Comparison of ENCODE assay signal across 8 mouse cellular contexts in the genomic region with DNA sequence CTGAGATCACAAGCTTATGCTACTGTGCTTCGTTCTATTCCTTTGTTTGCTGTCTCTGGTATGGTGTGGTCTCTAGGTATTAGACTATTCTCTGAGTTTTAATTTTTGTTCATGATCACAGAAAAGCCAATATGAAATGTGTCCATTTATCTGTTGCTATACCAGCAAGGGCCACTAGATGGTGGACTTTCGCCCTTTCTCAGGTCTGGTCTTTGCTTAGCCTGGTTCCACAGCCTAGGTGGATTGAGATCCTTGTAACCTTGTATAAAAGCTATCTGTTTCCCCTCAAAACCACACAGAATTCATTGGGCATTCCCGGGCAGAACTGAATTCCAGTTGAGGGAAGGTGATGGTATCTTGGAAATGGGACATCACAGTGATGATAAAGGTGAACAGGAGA. TPM values are rescaled to one million over a fixed set of nuclear protein-coding genes. Genes with fewer than 3 reads are reported as not detected.
A peak's percentile ranks its signal among the peaks of the same experiment; 100 is the strongest.
DNase-seq lines count a peak whose midpoint lies in the region; ATAC-seq and TF ChIP-seq lines count a peak whose summit lies in the region.

No protein-coding gene starts in this region.

- peak; percentile 83 for ATAC-seq in cerebellum, adult (ENCODE audit: insufficient number of reproducible peaks, low FRiP score, low TSS enrichment)
- ATAC-seq in forebrain, embryonic 15.5 days (replicated peaks): peak; percentile 69
- peak; percentile 60 for ATAC-seq in intestine, embryonic 16.5 days
- no peak for ATAC-seq in stomach, postnatal 0 days (ENCODE audit: low FRiP score, low TSS enrichment)

- no peak for DNase-seq in testis, postnatal 14 days (ENCODE audit: low spot score)
- DNase-seq in left cerebral cortex, postnatal 4 days: peak; percentile 55
- peak; percentile 92 for DNase-seq in naive thymus-derived CD4-positive, alpha-beta T cell, adult 2 months (ENCODE audit: low read depth)
- peak; percentile 61 for DNase-seq in stomach, postnatal 0 days (ENCODE audit: low spot score)

- intact Hi-C loops in left cerebral cortex, postnatal 4 days (cut with DNase I): loop anchor here (5.0 kb wide), 2 partner anchors 212 to 287 kb away; no protein-coding TSS in a partner anchor

- WGBS in forebrain, embryonic 15.5 days: 8% methylated on average over 3 of the region's 3 CpGs
- 9% methylated on average over 3 of the region's 3 CpGs for WGBS in intestine, embryonic 16.5 days
- WGBS in stomach, postnatal 0 days: 7% methylated on average over 3 of the region's 3 CpGs

- no peaks in the 10 kb centered on the region for H3K36me3 ChIP-seq in testis, adult 2 months (ENCODE audit: control insufficient read depth, insufficient read depth, low read length)
- H3K36me3 ChIP-seq in forebrain, embryonic 15.5 days: no peaks in the 10 kb centered on the region
- no peaks in the 10 kb centered on the region for H3K36me3 ChIP-seq in intestine, embryonic 16.5 days (ENCODE audit: control insufficient read depth, insufficient read depth, low read length)
- H3K36me3 ChIP-seq in stomach, postnatal 0 days (ENCODE audit: control insufficient read depth, insufficient read depth, low read length): no peaks in the 10 kb centered on the region

- no peaks in the 10 kb centered on the region for H3K9me3 ChIP-seq in forebrain, embryonic 15.5 days
- H3K9me3 ChIP-seq in intestine, embryonic 16.5 days (ENCODE audit: control insufficient read depth, low read length): no peaks in the 10 kb centered on the region
- no peaks in the 10 kb centered on the region for H3K9me3 ChIP-seq in stomach, postnatal 0 days (ENCODE audit: control insufficient read depth, low read length)

- TF ChIP-seq EP300 in stomach, postnatal 0 days (optimal IDR thresholded peaks at IDR 0.05): no peak

- TF ChIP-seq POLR2A in testis, adult 2 months (IDR thresholded peaks at IDR 0.05; ENCODE audit: control insufficient read depth, low read depth, low read length): no peak

- no peak overlapping the region for H3K9ac ChIP-seq in forebrain, embryonic 15.5 days (replicated peaks)
- no peak overlapping the region for H3K9ac ChIP-seq in intestine, embryonic 16.5 days (ENCODE audit: low read depth, low read length)
- no peak overlapping the region for H3K9ac ChIP-seq in stomach, postnatal 0 days (ENCODE audit: low read length)

- TF ChIP-seq CTCF in testis, adult 2 months (IDR thresholded peaks at IDR 0.05; ENCODE audit: control insufficient read depth, insufficient read depth, insufficient replicate concordance, low read depth, low read length): peak; percentile 20; the same call in 1 of the 2 replicates
- TF ChIP-seq CTCF in stomach, postnatal 0 days (IDR thresholded peaks at IDR 0.05; ENCODE audit: low read depth): peak; percentile 97

- H3K4me1 ChIP-seq in testis, adult 2 months (ENCODE audit: control insufficient read depth, insufficient read depth, low read length): no peaks in the 10 kb centered on the region; the same call in 1 of the 2 replicates
- H3K4me1 ChIP-seq in forebrain, embryonic 15.5 days: no peaks in the 10 kb centered on the region
- H3K4me1 ChIP-seq in intestine, embryonic 16.5 days (ENCODE audit: control insufficient read depth, insufficient read depth, low read length): no peaks in the 10 kb centered on the region
- H3K4me1 ChIP-seq in stomach, postnatal 0 days (replicated peaks; ENCODE audit: control insufficient read depth, insufficient read depth): no peaks in the 10 kb centered on the region

- H3K4me3 ChIP-seq in testis, adult 2 months (ENCODE audit: control insufficient read depth, low read depth, low read length): no peak overlapping the region
- H3K4me3 ChIP-seq in forebrain, embryonic 15.5 days: no peak overlapping the region
- H3K4me3 ChIP-seq in intestine, embryonic 16.5 days (ENCODE audit: low read length): no peak overlapping the region
- no peak overlapping the region for H3K4me3 ChIP-seq in stomach, postnatal 0 days (ENCODE audit: low read depth, low read length)

- H3K27me3 ChIP-seq in testis, adult 2 months (ENCODE audit: control insufficient read depth, insufficient read depth, low read length): no peaks in the 10 kb centered on the region
- H3K27me3 ChIP-seq in forebrain, embryonic 15.5 days: no peaks in the 10 kb centered on the region
- H3K27me3 ChIP-seq in intestine, embryonic 16.5 days (replicated peaks; ENCODE audit: control insufficient read depth, insufficient read depth, low read length): no peaks in the 10 kb centered on the region
- H3K27me3 ChIP-seq in stomach, postnatal 0 days (ENCODE audit: control insufficient read depth, insufficient read depth, low read length): no peaks in the 10 kb centered on the region

- H3K27ac ChIP-seq in testis, adult 2 months (ENCODE audit: control insufficient read depth, insufficient read depth, low read depth, low read length): no peak overlapping the region
- H3K27ac ChIP-seq in forebrain, embryonic 15.5 days (replicated peaks): no peak overlapping the region
- no peak overlapping the region for H3K27ac ChIP-seq in intestine, embryonic 16.5 days (ENCODE audit: low read length)
- H3K27ac ChIP-seq in stomach, postnatal 0 days (replicated peaks): no peak overlapping the region

- H3K4me2 ChIP-seq in forebrain, embryonic 15.5 days (replicated peaks): no peak overlapping the region
- H3K4me2 ChIP-seq in intestine, embryonic 16.5 days (ENCODE audit: low read depth, low read length): no peak overlapping the region
- no peak overlapping the region for H3K4me2 ChIP-seq in stomach, postnatal 0 days (replicated peaks; ENCODE audit: low read depth)

RNA-seq across cellular contexts. Expression of a gene that starts 18.1 kb away (rescaled TPM):
- polyA plus RNA-seq in testis, adult 2 months (2012; rRNA removed): 1,023 and 1,270 TPM in 2 replicates
- polyA plus RNA-seq in forebrain, embryonic 15.5 days (2015; fragmentation: Nextera tagmentation; extraction: Ambion mirVana): 4,419 and 4,667 TPM in 2 replicates
- polyA plus RNA-seq in intestine, embryonic 16.5 days (2015; fragmentation: Nextera tagmentation; extraction: Ambion mirVana): 1,797 and 1,804 TPM in 2 replicates
- total RNA-seq in left cerebral cortex, postnatal 4 days (2021): 1,000 to 10,000 TPM; 2,786 to 2,903 TPM
- polyA plus RNA-seq in stomach, postnatal 0 days (2015; fragmentation: Nextera tagmentation; extraction: Ambion mirVana): 1,323 and 1,685 TPM in 2 replicates

RNA-seq across cellular contexts. Expression of a gene that starts 40.7 kb away (rescaled TPM):
- 517 and 550 TPM in 2 replicates for polyA plus RNA-seq in testis, adult 2 months (2012; rRNA removed)
- 37.6 and 38.9 TPM in 2 replicates for polyA plus RNA-seq in forebrain, embryonic 15.5 days (2015; fragmentation: Nextera tagmentation; extraction: Ambion mirVana)
- 23.8 and 24.6 TPM in 2 replicates for polyA plus RNA-seq in intestine, embryonic 16.5 days (2015; fragmentation: Nextera tagmentation; extraction: Ambion mirVana)
- 10 to 100 TPM; 68.4 to 73.0 TPM for total RNA-seq in left cerebral cortex, postnatal 4 days (2021)
- 48.9 and 49.5 TPM in 2 replicates for polyA plus RNA-seq in stomach, postnatal 0 days (2015; fragmentation: Nextera tagmentation; extraction: Ambion mirVana)

Comparison
In these comparisons a context has a peak if more than half of its experiments do, and no peak if none do; other contexts are left out.
1. RNA of a gene that starts 40.7 kb away (polyA plus RNA-seq): 517 to 550 TPM in testis, adult 2 months; 48.9 to 49.5 TPM in stomach, postnatal 0 days, 37.6 to 38.9 TPM in forebrain, embryonic 15.5 days and 23.8 to 24.6 TPM in intestine, embryonic 16.5 days; every median in the first group is over 10 times any median in the second.